Mouse (Mus musculus) megakaryocyte-erythroid progenitor cell, adult 5-6 weeks (primary cell): Measurements from ENCODE around the gene Usp36. TPM values are rescaled to one million over a fixed set of nuclear protein-coding genes. Genes with fewer than 3 reads are reported as not detected.

Experiments
- ATAC-seq: replicated peaks from 2 replicates; pipeline ENCODE4 v1.8.0; 2016; ENCODE audit warnings: mild to moderate bottlenecking, inconsistent platforms; ENCODE audit not compliant: severe bottlenecking, poor library complexity, low FRiP score, low TSS enrichment
- total RNA-seq, 2 experiments: library from RNA; stranded (forward) in 1 of 2; stranded (reverse) in 1 of 2; fragments of 200-1000, 215-1000 nt in 1 of 2; fragments of >200 nt in 1 of 2; fragmentation: Nextera tagmentation in 1 of 2; gene quantifications; 2 replicates each; pipeline ENCODE4 v1.2.3; 2014 to 2017

Gene Usp36
- total RNA-seq, 2 experiments from 2014 or later: 16.6 to 39.5 TPM

- no peak; the same call in 1 of the 2 replicates for ATAC-seq
Observed at GRCm38 (mm10) chr11:118254159-118254951, 35.7 kb downstream of the Usp36 start.

GRCm38 (mm10) chr11:118253447-118254158, 36.4 kb downstream of the Usp36 start:
- ATAC-seq: no peak

- ATAC-seq: peak; percentile 1; the same call in 1 of the 2 replicates
Observed at GRCm38 (mm10) chr11:118249012-118249383, 41.0 kb downstream of the Usp36 start.

- ATAC-seq: peak; percentile 90
Observed at GRCm38 (mm10) chr11:118248150-118249011, 41.7 kb downstream of the Usp36 start, which contains the start of gene Cyth1. TSS of gene Cyth1 (minus strand) at chr11:118248592.

GRCm38 (mm10) chr11:118247359-118248095, 42.5 kb downstream of the Usp36 start:
- ATAC-seq: peak; percentile 36

- ATAC-seq: no peak
Observed at GRCm38 (mm10) chr11:118246724-118247123, 43.3 kb downstream of the Usp36 start.

- no peak for ATAC-seq
Observed at GRCm38 (mm10) chr11:118245130-118245529, 44.9 kb downstream of the Usp36 start.

- no peak for ATAC-seq
Observed at GRCm38 (mm10) chr11:118243627-118244261, 46.3 kb downstream of the Usp36 start.

- no peak for ATAC-seq
Observed at GRCm38 (mm10) chr11:118242506-118242905, 47.5 kb downstream of the Usp36 start.

- no peak for ATAC-seq
Observed at GRCm38 (mm10) chr11:118240388-118240787, 49.7 kb downstream of the Usp36 start.

GRCm38 (mm10) chr11:118239281-118240198, 50.5 kb downstream of the Usp36 start:
- ATAC-seq: no peak

GRCm38 (mm10) chr11:118236520-118237190, 53.4 kb downstream of the Usp36 start:
- no peak for ATAC-seq

GRCm38 (mm10) chr11:118234929-118235328, 55.1 kb downstream of the Usp36 start:
- ATAC-seq: no peak

- ATAC-seq: no peak
Observed at GRCm38 (mm10) chr11:118234500-118234899, 55.5 kb downstream of the Usp36 start.

GRCm38 (mm10) chr11:118233924-118234323, 56.1 kb downstream of the Usp36 start:
- no peak for ATAC-seq

- peak; percentile 94 for ATAC-seq
Observed at GRCm38 (mm10) chr11:118232314-118232831, 57.7 kb downstream of the Usp36 start.

- ATAC-seq: no peak
Observed at GRCm38 (mm10) chr11:118229941-118230340, 60.1 kb downstream of the Usp36 start.
